Mouse (Mus musculus) liver, embryonic 14.5 days (tissue): ENCODE data around the gene 4833423E24Rik.

Experiments
- CTCF ChIP-seq: IDR thresholded peaks from 2 replicates; pipeline ENCODE4 v1.5.1; 2016; ENCODE audit warnings: antibody characterized with exemption, low read depth, control low read depth
- EP300 ChIP-seq: IDR thresholded peaks from 2 replicates; pipeline ENCODE4 v1.6.1; 2016; ENCODE audit warnings: antibody characterized with exemption, low read depth

GRCm38 (mm10) chr2:85490396-85490795 is 28.4 kb downstream of the 4833423E24Rik start:
- TF ChIP-seq CTCF (no peak), EP300 (no peak)
